Mouse (Mus musculus): Measurements from ENCODE around the gene Ptpdc1.
A peak's percentile ranks its signal among the peaks of the same experiment; 100 is the strongest.

Ptpdc1 gene

DNA sequence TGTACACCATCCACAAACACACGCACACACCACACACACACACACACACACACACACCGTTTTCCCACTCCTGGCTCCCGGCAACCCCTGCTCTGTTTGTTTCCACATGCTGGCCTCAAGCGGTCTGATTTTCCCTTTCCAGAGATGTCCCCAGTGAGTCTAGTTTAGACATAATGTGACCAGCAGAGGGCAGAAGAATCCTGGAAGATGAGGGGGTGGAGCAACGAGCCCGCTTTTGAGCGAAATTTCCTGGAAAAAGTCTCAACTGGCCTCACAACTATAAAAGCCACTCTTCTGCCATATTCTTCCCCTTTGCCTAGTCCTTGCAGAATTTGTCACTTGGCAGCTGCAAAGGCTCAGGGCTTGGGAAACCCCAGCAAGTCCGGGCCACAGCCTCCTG lies 30.2 kb upstream of the Ptpdc1 start:
- DNase-seq (ENCODE audit: low read depth, low spot score) = peak; percentile 85

DNA sequence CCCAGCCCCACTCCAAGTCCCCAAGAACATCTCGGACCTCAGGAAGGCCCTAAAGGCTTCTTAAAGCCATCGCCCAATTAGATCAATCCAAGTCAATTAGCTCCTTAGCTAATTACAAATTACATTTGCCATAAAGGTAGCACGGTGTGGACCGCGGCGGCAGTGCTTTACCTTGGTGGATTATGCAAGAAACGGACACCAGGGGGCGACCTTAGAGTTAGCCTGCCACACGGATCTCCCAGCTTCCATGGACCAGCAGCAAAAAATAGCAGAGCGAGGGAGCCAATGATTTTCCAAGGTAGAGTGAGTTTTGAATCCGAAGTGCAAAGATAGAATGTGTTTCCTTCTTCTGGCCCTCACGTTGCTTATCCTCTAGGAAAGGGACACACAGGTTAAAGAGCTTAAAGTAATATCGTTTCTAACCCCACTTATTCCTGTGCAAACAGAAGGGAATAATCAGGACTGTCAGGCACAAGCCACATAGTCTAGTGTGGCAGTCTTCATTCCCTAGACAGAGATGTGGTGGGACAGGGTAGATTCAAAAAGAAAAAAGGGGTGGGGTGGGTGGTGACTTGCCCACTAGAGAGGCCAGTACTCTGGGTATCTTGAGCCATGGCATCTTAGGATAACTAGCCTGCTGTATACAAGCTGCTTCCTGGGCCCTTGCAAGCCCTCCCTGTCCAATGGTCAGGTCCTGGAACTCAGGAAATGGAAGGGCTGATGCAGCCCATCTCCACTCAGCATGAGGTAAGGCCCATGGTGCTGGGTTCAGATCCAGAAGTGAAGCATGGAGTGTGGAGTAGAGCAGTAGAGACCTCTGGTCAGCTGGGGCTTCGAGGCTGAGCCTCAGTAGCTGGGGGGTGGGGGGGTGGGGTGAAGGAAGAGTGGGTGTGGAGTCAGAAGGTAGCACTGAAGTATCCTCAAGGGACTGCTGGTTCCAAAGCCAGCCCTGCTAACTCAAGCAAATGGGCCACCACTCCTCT lies 28.6 kb upstream of the Ptpdc1 start:
- peak; percentile 63 for DNase-seq (ENCODE audit: low read depth, low spot score)

DNA sequence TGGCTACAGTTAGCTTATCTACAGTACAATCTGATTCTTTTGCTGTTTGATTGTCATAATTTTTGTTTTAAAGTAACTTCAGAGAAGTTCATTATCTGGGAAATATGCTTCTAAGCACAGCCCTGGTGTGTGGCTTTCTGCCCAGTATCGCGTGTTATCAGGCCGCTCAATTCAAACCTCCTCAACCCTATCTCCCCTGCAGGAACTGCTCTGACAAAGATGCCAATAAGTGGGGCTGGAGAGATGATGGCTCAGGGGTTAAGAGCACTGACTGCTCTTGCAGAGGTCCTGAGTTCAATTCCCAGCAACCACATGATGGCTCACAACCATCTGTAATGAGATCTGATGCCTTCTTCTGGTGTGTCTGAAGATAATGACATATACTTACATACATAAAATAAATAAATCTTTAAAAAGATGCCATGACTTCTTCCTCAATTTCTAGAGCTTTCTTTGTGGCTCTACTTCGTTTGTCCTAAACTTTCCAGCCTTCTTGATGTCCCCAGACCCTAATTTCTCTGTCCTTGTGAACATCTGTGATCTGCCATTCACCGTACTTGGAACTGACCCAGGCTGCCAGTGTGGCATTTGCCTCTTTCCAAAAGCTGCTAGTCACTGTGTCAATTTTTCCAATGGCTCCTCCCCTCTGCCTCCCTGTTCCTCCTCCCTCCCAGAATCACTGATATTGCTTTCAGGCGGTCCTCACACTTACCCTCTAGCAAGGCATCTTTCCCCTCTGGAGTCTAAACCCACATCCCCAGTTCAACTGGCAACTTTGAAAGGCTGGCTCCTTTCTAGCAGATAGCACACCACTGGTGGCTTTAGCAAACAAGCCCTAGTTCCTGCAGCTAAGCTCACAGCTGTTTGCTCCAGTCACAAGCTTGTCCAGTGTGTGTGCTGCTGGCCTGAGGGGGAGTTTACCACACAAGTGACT lies 25.9 kb upstream of the Ptpdc1 start:
- DNase-seq (ENCODE audit: low read depth, low spot score) = no peak

GRCm38 (mm10) chr13:48650615-48651014 lies 25.2 kb upstream of the Ptpdc1 start:
- DNase-seq (ENCODE audit: low read depth, low spot score) = peak; percentile 65

GRCm38 (mm10) chr13:48646696-48647095 lies 21.2 kb upstream of the Ptpdc1 start:
- no peak for DNase-seq (ENCODE audit: low read depth, low spot score)

DNA sequence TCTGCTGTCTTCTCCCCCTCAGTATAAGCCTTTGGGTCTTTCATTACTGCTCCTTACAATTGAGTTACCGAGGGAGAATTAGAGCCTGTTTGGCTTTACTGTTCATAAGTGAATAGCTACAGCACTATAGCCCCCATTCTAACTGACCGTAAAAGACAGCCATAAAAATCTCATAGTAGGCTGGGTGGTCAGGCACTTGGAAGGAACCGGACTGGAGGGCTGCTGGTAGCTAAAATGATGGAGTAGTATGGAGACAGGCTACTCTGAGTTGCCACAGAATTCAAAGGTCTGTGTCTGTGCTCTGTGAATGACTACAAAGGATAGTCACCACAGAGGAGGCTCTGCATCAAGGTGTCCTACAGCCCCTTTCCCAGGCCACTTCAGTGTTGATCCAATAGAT lies 18.5 kb upstream of the Ptpdc1 start:
- DNase-seq (ENCODE audit: low read depth, low spot score) = no peak

DNA sequence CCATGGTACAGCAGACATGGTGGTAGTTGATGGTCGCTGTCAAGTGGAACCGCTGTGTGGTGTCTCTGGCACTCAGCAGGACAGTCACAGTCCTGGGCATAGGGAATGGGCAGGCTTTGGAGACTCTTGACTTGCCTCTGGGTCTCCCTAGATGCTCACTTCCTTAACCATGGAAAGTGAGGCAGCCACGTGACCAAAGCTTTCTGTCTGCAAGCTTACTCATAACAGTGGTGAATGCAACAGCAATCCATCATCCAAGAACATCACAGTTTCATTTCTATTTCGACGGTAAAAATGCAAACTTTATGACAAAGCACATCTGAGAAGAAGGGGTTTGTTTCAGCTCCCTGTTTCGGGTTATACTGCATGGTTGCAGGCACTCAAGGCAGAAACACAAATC lies 17.6 kb upstream of the Ptpdc1 start:
- DNase-seq (ENCODE audit: low read depth, low spot score) = no peak

- DNase-seq (ENCODE audit: low read depth, low spot score) = peak; percentile 70
Observed at GRCm38 (mm10) chr13:48639570-48639969, 14.1 kb upstream of the Ptpdc1 start.

DNA sequence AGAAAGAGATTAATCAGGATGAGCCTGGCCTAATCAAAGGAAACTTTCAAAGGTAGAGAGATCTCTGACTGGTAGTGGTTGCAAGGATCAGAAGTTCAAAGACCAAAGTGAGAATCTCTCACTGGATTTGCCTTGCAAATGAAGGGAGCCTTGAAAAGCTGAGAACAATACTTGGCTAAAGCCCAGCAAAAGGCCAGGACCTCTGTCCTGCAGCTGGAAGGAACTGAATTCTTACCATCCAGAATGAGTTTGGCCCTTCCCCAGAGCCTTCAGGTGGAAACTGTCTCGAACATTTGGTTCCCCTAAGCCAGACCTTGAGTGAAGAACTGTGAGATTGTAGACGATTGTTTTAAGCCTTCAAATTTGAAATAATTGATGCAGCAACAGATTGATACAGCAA lies 12.2 kb upstream of the Ptpdc1 start:
- DNase-seq (ENCODE audit: low read depth, low spot score) = no peak

DNA sequence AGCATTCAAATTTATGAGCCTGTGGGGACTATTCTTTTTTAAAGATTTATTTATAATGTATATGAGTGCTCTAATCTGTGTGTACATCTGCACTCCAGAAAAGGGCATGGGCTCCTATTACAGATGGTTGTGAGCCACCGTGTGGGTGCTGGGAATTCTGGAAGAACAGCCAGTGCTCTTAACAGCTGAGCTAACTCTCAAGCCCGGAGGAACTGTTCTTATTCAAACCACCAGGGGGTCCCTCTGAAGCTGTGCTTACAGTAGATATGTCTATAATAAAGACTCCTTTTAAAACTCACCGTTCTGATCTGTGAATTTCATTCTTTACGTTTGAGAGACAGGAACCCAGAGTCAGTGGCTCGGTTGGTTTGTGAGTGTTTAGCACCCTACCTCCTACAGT lies 6.2 kb upstream of the Ptpdc1 start:
- no peak for DNase-seq (ENCODE audit: low read depth, low spot score)

- peak; percentile 24 for DNase-seq (ENCODE audit: low read depth, low spot score)
Observed at GRCm38 (mm10) chr13:48624968-48625398, 481 bp downstream of the Ptpdc1 start.

- no peak for DNase-seq (ENCODE audit: low read depth, low spot score)
Observed at GRCm38 (mm10) chr13:48618890-48619289, 6.6 kb downstream of the Ptpdc1 start.

GRCm38 (mm10) chr13:48617774-48618173 lies 7.7 kb downstream of the Ptpdc1 start:
- no peak for DNase-seq (ENCODE audit: low read depth, low spot score)

- DNase-seq (ENCODE audit: low read depth, low spot score) = no peak
Observed at GRCm38 (mm10) chr13:48614525-48614924, 10.9 kb downstream of the Ptpdc1 start.

DNA sequence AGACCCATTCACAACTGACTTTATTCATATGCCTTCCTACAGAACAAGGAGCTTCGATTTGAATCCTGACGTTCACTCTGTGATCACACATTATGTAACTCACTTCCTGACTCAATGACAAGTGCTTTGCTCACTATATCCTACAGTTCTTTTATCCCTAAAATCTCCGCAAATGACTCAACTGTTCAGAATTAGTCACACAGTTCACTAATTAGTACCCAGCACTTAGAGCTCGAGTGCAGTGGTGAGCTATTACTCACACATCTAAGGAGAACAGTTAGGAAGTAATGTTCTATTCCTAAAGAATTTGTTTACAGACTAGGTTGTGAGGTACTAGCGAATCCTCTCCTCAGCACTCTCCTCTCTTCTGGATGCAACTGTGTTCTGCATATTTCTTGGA lies 16.4 kb downstream of the Ptpdc1 start:
- no peak for DNase-seq (ENCODE audit: low read depth, low spot score)

DNA sequence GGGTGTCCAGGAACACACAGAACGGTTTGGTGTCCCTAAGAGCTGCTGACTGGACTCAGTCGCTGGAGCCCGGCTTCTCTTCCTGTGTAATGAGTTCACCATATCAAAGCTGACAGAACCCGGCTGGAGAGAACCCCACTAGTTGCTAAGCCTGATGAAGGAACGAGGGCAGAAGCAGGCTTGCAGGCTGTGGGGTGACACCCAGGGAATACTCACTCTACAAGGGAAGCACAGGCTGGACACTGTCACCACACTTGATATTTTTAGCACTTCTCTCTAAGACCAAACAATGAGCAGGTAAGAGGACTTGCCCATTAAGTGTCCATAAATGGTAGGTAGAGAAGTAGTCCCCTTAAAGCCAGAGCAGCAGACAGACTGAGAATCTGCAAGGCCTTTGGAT lies 20.9 kb downstream of the Ptpdc1 start:
- DNase-seq (ENCODE audit: low read depth, low spot score) = no peak

GRCm38 (mm10) chr13:48603296-48603695 lies 22.2 kb downstream of the Ptpdc1 start:
- no peak for DNase-seq (ENCODE audit: low read depth, low spot score)

- no peak for DNase-seq (ENCODE audit: low read depth, low spot score)
Observed at GRCm38 (mm10) chr13:48594605-48595004, 30.9 kb downstream of the Ptpdc1 start.

- no peak for DNase-seq (ENCODE audit: low read depth, low spot score)
Observed at GRCm38 (mm10) chr13:48594031-48594430, 31.4 kb downstream of the Ptpdc1 start.

DNA sequence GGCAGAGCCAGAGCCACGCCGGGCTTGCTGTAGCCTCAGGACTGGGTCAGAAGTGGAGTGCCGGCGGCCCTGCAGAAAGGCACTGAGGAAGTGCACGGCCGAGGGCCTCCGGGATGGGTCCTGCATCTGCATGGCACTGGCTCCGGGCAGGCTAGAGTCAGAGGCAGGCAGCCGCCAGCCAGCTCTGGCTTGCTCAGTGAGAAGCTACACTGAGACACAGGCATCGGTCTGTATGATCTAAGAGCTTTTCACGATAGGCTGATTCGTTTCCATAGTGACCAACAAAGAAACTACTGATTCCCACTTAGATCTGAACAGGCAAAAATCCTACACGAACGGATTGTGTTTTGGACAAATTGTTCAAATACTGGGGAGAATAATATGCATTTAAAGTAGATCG lies 32.3 kb downstream of the Ptpdc1 start:
- no peak for DNase-seq (ENCODE audit: low read depth, low spot score)

DNA sequence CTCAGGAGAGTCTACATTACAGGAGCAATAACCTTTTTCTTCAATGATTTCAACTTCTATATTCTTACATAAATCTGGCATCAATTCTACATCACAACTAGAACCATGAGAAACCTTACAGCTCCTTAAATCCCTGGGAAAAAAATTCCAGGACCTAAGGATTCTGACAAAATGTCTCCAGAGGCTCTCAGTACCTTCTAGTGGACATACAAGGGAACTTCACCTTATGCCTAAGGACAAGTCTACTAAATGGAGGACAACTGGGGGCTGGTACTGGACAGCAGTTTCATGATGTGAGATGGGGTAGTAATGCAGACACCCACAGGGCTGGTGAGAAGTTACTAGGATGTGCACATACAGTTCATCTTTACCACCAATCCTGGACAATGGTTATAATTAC lies 34.7 kb downstream of the Ptpdc1 start:
- no peak for DNase-seq (ENCODE audit: low read depth, low spot score)

DNA sequence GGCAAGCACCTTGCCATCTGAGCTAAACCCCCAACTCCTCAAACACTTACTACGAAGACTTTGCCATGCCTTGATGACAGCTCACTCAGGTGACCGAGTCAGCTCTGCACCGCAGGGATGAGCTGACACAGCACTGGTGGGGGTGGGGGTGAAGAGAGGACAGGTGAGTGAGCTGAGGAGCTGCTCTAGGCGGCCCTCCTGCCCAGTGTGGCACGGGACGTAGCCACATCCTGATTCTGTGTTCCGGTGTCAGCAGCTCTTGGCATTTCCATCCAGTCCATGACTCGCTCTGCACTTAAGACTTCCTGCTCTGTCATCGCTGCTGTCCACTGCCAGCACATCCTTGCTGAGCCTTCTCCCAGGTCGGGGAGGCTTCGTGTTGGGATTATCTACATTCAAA lies 38.1 kb downstream of the Ptpdc1 start:
- DNase-seq (ENCODE audit: low read depth, low spot score) = no peak
